Mouse (Mus musculus) liver, embryonic 18 days (tissue): ENCODE measurements around the gene Gm5128. TPM values are rescaled to one million over a fixed set of nuclear protein-coding genes. Genes with fewer than 3 reads are reported as not detected.

Experiments
- polyA plus RNA-seq: library from polyadenylated mRNA; depleted of rRNA; stranded (reverse); fragments of >200 nt; gene quantifications from 2 replicates; pipeline ENCODE4 v1.2.3, GENCODE M21; 2012; rRNA removed

Gm5128 gene
- polyA plus RNA-seq = not detected in 2 replicates

GRCm38 (mm10) chrX:135372984-135373383, at the start of gene Gm5128:
Gene Gm5128 (plus strand): TSS chrX:135373284.

Other genes with a start within 250 kb of the Gm5128 start
- not detected in 2 replicates for gene Gm15023, start 195.7 kb upstream of the Gm5128 start, polyA plus RNA-seq
- 0.02 TPM in 1 of 2 replicates, not detected in the other for gene Tceal6, start 162.6 kb upstream of the Gm5128 start, polyA plus RNA-seq
- not detected in 2 replicates for gene Pramel3, start 71.0 kb upstream of the Gm5128 start, polyA plus RNA-seq
- gene Gm7903, start 60.6 kb downstream of the Gm5128 start, polyA plus RNA-seq = not detected in 2 replicates
- not detected in 2 replicates for gene AV320801, start 121.3 kb downstream of the Gm5128 start, polyA plus RNA-seq
- gene Nxf7, start 225.5 kb downstream of the Gm5128 start, polyA plus RNA-seq = 0.14 and 0.20 TPM in 2 replicates